Mouse (Mus musculus) lung, postnatal 0 days (tissue): ENCODE measurements around the gene Fam129b. TPM values are rescaled to one million over a fixed set of nuclear protein-coding genes. Genes with fewer than 3 reads are reported as not detected.
A peak's percentile ranks its signal among the peaks of the same experiment; 100 is the strongest.

Experiments
- ATAC-seq: fragments of 200-750 bp; cut with Nextera tagmentation; 2 replicates; pipeline ENCODE4 v1.8.0; 2017; ENCODE audit warnings: moderate library complexity
- DNase-seq: peaks from one replicate; pipeline ENCODE4 v3.0.0-alpha.2; 2016; ENCODE audit warnings: low spot score
- H3K27ac ChIP-seq: fragments of 300-500 bp; sonication (generic); 2 replicates; pipeline ENCODE4 v1.5.1; 2014; ENCODE audit warnings: antibody characterized with exemption, mild to moderate bottlenecking, low read length, mixed read lengths
- H3K27me3 ChIP-seq: fragments of 300-500 bp; sonication (generic); replicated peaks from 2 replicates; pipeline ENCODE4 v1.6.1; 2014; ENCODE audit warnings: low read length, mixed read lengths; ENCODE audit not compliant: insufficient read depth
- H3K36me3 ChIP-seq: fragments of 300-500 bp; sonication (generic); 2 replicates; pipeline ENCODE4 v1.6.1; 2014; ENCODE audit warnings: low read length, mixed read lengths; ENCODE audit not compliant: insufficient read depth
- H3K4me1 ChIP-seq: fragments of 300-500 bp; sonication (generic); 2 replicates; pipeline ENCODE4 v1.6.1; 2014; ENCODE audit warnings: antibody characterized with exemption, low read depth, low read length, mixed read lengths; ENCODE audit not compliant: insufficient read depth
- H3K4me2 ChIP-seq: fragments of 300-500 bp; sonication (generic); replicated peaks from 2 replicates; pipeline ENCODE4 v1.6.1; 2014; ENCODE audit warnings: low read depth, mild to moderate bottlenecking, low read length, moderate library complexity, mixed read lengths
- H3K4me3 ChIP-seq: fragments of 300-500 bp; sonication (generic); 2 replicates; pipeline ENCODE4 v1.5.1; 2014; ENCODE audit warnings: low read depth, low read length
- H3K9ac ChIP-seq: fragments of 300-500 bp; sonication (generic); replicated peaks from 2 replicates; pipeline ENCODE4 v1.6.1; 2014; ENCODE audit warnings: low read depth, mild to moderate bottlenecking
- H3K9me3 ChIP-seq: fragments of 300-500 bp; sonication (generic); 2 replicates; pipeline ENCODE4 v1.6.1; 2016; ENCODE audit warnings: low read length, mixed read lengths
- CTCF ChIP-seq: IDR thresholded peaks from 2 replicates; pipeline ENCODE4 v1.5.1; 2016; ENCODE audit warnings: antibody characterized with exemption, mild to moderate bottlenecking
- EP300 ChIP-seq: IDR thresholded peaks from 2 replicates; pipeline ENCODE4 v1.6.1; 2016; ENCODE audit warnings: antibody characterized with exemption, mild to moderate bottlenecking, control low read depth
- WGBS: fragments of 180-500 bp; shearing (Covaris S2); extraction: QIAGEN DNeasy Blood & Tissue Kit; methylation state at CpG from one replicate; pipeline ENCODE4 v1.1.7; 2014; 5-methylcytosine and 5-hydroxymethylcytosine counted together
- polyA plus RNA-seq: library from polyadenylated mRNA; unstranded; fragments of >200 nt; fragmentation: Nextera tagmentation; extraction: Ambion mirVana; gene quantifications from 2 replicates; pipeline ENCODE4 v1.2.1, GENCODE M21; 2015

The Fam129b gene
- polyA plus RNA-seq, 1 experiment from 2014 or later, result 121 TPM

- no peak for TF ChIP-seq EP300
- no peak for TF ChIP-seq CTCF
- Histone ChIP-seq H3K9me3 (no peaks in the 10 kb centered on the region), H3K27ac (no peak overlapping the region), H3K36me3 (peaks cover 15% of the 10 kb centered on the region), H3K4me3 (no peak overlapping the region), H3K27me3 (no peaks in the 10 kb centered on the region), H3K4me1 (peaks cover 36% of the 10 kb centered on the region), H3K9ac (no peak overlapping the region), H3K4me2 (no peak overlapping the region)
- ATAC-seq (no peak), DNase-seq (no peak)
- WGBS, result 71% methylated on average over 7 of the region's 7 CpGs
Observed at GRCm38 (mm10) chr2:32911639-32912182, 35.8 kb downstream of the Fam129b start.

DNA sequence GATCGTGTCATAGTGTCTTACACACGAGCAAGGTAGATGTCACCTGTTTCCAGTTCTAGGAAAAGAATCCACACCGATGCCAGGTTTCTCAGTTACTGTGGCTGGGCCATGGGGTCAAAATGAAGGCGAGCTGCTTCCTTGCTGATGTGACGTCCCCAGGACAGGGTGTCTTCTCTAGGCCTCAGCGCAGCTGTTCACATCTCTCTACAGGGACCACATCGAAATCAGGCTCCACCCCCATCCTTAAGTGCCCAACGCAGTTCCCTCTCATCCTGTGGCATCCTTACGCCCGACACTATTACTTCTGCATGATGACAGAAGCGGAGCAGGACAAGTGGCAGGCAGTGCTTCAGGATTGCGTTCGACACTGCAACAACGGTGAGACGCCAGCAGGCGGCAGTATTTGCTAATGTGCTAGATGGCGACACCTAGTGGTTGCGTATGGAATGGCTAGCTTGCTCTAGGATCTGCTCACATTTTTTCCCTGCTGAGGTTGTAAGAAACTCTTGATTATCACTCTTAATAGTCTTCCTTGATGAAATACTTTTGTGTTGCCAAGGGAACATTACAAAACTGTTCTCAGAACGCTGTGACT, 36.4 kb downstream of the Fam129b start:
- Histone ChIP-seq H3K4me1 (peaks cover 31% of the 10 kb centered on the region), H3K27ac (no peak overlapping the region)

DNA sequence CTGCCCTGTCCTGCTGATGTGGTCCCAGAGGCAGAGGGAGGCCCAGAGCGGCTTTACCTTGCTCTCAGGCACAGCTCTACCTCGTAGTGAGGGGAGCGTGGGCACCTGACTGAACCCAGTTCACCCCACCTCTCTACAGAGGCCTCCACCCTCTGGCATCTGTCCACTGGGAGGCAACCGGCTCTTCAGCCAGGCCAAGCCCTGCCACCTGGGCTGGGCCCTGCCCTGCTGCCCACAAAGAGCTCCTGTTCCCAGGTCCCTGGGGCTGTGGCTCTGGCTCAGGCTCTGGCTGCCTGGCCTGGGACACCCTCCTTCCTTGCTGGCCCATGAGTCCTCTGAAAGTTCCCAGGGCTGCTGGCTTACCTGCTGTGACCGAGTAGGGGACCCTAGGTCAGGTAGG, 38.4 kb downstream of the Fam129b start:
- no peak overlapping the region for H3K4me2 ChIP-seq

More for the DNA sequence above, 36.4 kb downstream of the Fam129b start:
- Histone ChIP-seq H3K4me2 (no peak overlapping the region), H3K4me3 (no peak overlapping the region), H3K27me3 (no peaks in the 10 kb centered on the region), H3K36me3 (peaks cover 15% of the 10 kb centered on the region), H3K9ac (no peak overlapping the region), H3K9me3 (no peaks in the 10 kb centered on the region)
- DNase-seq (peak; percentile 94), ATAC-seq (no peak)
- 30% methylated on average over 19 of the region's 19 CpGs for WGBS
- peak; percentile 40; the same call in 1 of the 2 replicates for TF ChIP-seq EP300
- TF ChIP-seq CTCF, result peak; percentile 100

GRCm38 (mm10) chr2:32914896-32915295, 39.0 kb downstream of the Fam129b start:
- peaks cover 21% of the 10 kb centered on the region for H3K36me3 ChIP-seq
- no peak overlapping the region for H3K4me2 ChIP-seq
- 6% methylated on average over 3 of the region's 3 CpGs for WGBS
- H3K9ac ChIP-seq, result no peak overlapping the region
- DNase-seq (peak; percentile 90), ATAC-seq (peak; percentile 82)
- H3K4me1 ChIP-seq, result peaks cover 18% of the 10 kb centered on the region
- H3K4me3 ChIP-seq, result no peak overlapping the region
- H3K9me3 ChIP-seq, result no peaks in the 10 kb centered on the region
- peak overlapping the region; percentile 93 for H3K27ac ChIP-seq
- no peaks in the 10 kb centered on the region for H3K27me3 ChIP-seq
- no peak for TF ChIP-seq CTCF
- TF ChIP-seq EP300, result peak; percentile 74

More for the DNA sequence above, 38.4 kb downstream of the Fam129b start:
- H3K9me3 ChIP-seq, result no peaks in the 10 kb centered on the region
- TF ChIP-seq CTCF (peak; percentile 34; the same call in 1 of the 2 replicates), EP300 (no peak)
- 62% methylated on average over 5 of the region's 5 CpGs for WGBS
- no peak overlapping the region for H3K4me3 ChIP-seq
- ATAC-seq (peak; percentile 79), DNase-seq (peak; percentile 91)
- H3K4me1 ChIP-seq, result peaks cover 18% of the 10 kb centered on the region
- no peaks in the 10 kb centered on the region for H3K27me3 ChIP-seq
- peaks cover 16% of the 10 kb centered on the region for H3K36me3 ChIP-seq
- H3K9ac ChIP-seq, result 0 out of 2 replicates have a peak overlapping the region, but pooled peaks have one; percentile 20
- peak overlapping the region; percentile 93 for H3K27ac ChIP-seq

DNA sequence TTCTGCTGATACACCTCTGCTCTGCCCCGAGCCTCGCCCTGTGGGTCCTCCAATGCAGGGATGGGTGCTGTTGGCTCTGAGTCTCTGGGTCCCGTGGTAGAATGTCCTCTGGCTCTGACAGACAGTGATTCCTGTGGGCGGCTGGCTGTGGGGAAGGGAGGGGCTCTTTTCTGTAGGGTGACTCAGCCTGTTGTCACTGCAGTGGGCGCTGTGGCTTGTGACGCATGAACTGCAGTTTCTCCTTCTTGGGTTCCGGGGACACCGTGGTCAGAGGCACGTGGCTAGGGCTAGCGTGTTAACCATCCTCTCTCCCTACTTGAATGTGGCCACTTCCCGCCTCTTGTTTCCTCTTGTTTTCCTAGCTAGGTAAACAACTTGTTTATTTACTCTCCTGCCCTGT, 41.6 kb downstream of the Fam129b start:
- ATAC-seq, result peak; percentile 11; the same call in 1 of the 2 replicates

GRCm38 (mm10) chr2:32918391-32918790, 42.5 kb downstream of the Fam129b start:
- 63% methylated on average over 9 of the region's 9 CpGs for WGBS
- peaks cover 36% of the 10 kb centered on the region for H3K36me3 ChIP-seq

More for the DNA sequence above, 41.6 kb downstream of the Fam129b start:
- Histone ChIP-seq H3K27me3 (no peaks in the 10 kb centered on the region), H3K9me3 (no peaks in the 10 kb centered on the region), H3K4me2 (no peak overlapping the region), H3K27ac (peak overlapping the region; percentile 32; the same call in 1 of the 2 replicates), H3K4me3 (no peak overlapping the region), H3K36me3 (peaks cover 27% of the 10 kb centered on the region), H3K4me1 (peaks cover 15% of the 10 kb centered on the region), H3K9ac (no peak overlapping the region)
- DNase-seq, result peak; percentile 70
- 59% methylated on average over 11 of the region's 11 CpGs for WGBS
- TF ChIP-seq EP300 (no peak), CTCF (no peak)

More at GRCm38 (mm10) chr2:32918391-32918790, 42.5 kb downstream of the Fam129b start:
- Histone ChIP-seq H3K4me1 (peaks cover 15% of the 10 kb centered on the region), H3K4me3 (no peak overlapping the region), H3K9me3 (no peaks in the 10 kb centered on the region), H3K27ac (0 out of 2 replicates have a peak overlapping the region, but pooled peaks have one; percentile 0), H3K4me2 (no peak overlapping the region), H3K9ac (no peak overlapping the region), H3K27me3 (no peaks in the 10 kb centered on the region)
- ATAC-seq (no peak), DNase-seq (no peak)
- no peak for TF ChIP-seq EP300
- no peak for TF ChIP-seq CTCF
